Mouse (Mus musculus) limb, embryonic 13.5 days (tissue): ENCODE measurements at regions not wholly inside any gene's neighbourhood (a gene's known extent, or its start where the extent isn't known, plus 50 kb on each side); places are given as distances from the start of the nearest gene placed in this dataset.
A peak's percentile ranks its signal among the peaks of the same experiment; 100 is the strongest.

Experiments
- ATAC-seq: fragments of 200-750 bp; cut with Nextera tagmentation; 2 replicates; pipeline ENCODE4 v1.8.0; 2017; ENCODE audit warnings: low read depth, moderate number of reproducible peaks, moderate TSS enrichment; ENCODE audit not compliant: low FRiP score
- H3K27ac ChIP-seq: fragments of 300-500 bp; sonication (generic); 2 replicates; pipeline ENCODE4 v1.5.1; 2015; ENCODE audit warnings: inconsistent platforms, mild to moderate bottlenecking, moderate library complexity
- H3K27me3 ChIP-seq: fragments of 300-500 bp; sonication (generic); 2 replicates; pipeline ENCODE4 v1.6.1; 2015; ENCODE audit warnings: mild to moderate bottlenecking, inconsistent platforms
- H3K36me3 ChIP-seq: fragments of 300-500 bp; sonication (generic); 2 replicates; pipeline ENCODE4 v1.6.1; 2015; ENCODE audit warnings: inconsistent platforms, mild to moderate bottlenecking, moderate library complexity
- H3K4me1 ChIP-seq: fragments of 300-500 bp; sonication (generic); 2 replicates; pipeline ENCODE4 v1.6.1; 2015; ENCODE audit warnings: inconsistent platforms
- H3K4me2 ChIP-seq: fragments of 300-500 bp; sonication (generic); replicated peaks from 2 replicates; pipeline ENCODE4 v1.6.1; 2015; ENCODE audit warnings: inconsistent platforms, mild to moderate bottlenecking, moderate library complexity
- H3K4me3 ChIP-seq: fragments of 300-500 bp; sonication (generic); 2 replicates; pipeline ENCODE4 v1.5.1; 2015; ENCODE audit warnings: moderate library complexity, mild to moderate bottlenecking, inconsistent platforms
- H3K9ac ChIP-seq: fragments of 300-500 bp; sonication (generic); 2 replicates; pipeline ENCODE4 v1.6.1; 2015; ENCODE audit warnings: mild to moderate bottlenecking, inconsistent platforms
- H3K9me3 ChIP-seq: fragments of 300-500 bp; sonication (generic); 2 replicates; pipeline ENCODE4 v1.6.1; 2016; ENCODE audit warnings: inconsistent platforms
- WGBS: fragments of 180-500 bp; shearing (Covaris S2); methylation state at CpG from one replicate; pipeline ENCODE4 v1.1.7; 2015; 5-methylcytosine and 5-hydroxymethylcytosine counted together

- H3K4me3 ChIP-seq = no peak overlapping the region
- no peak for ATAC-seq
- 0 out of 2 replicates have a peak, but pooled peaks cover 5% of the 10 kb centered on the region for H3K9me3 ChIP-seq
- H3K9ac ChIP-seq = no peak overlapping the region
- no peak overlapping the region for H3K27ac ChIP-seq
- no peak overlapping the region for H3K4me2 ChIP-seq
- H3K27me3 ChIP-seq = peaks cover 23% of the 10 kb centered on the region
- no peaks in the 10 kb centered on the region for H3K36me3 ChIP-seq
- 62% methylated on average over 3 of the region's 3 CpGs for WGBS
- peaks cover 9% of the 10 kb centered on the region for H3K4me1 ChIP-seq
Observed at GRCm38 (mm10) chr6:84328030-84328390, 265.7 kb downstream of the Cyp26b1 start.

- peaks cover 9% of the 10 kb centered on the region for H3K4me1 ChIP-seq
- H3K4me2 ChIP-seq = no peak overlapping the region
- H3K27ac ChIP-seq = no peak overlapping the region
- no peak overlapping the region for H3K4me3 ChIP-seq
- H3K9me3 ChIP-seq = no peaks in the 10 kb centered on the region
- no peak for ATAC-seq
- no peaks in the 10 kb centered on the region for H3K36me3 ChIP-seq
- 77% methylated on average over 5 of the region's 5 CpGs for WGBS
- no peak overlapping the region for H3K9ac ChIP-seq
- peaks cover 23% of the 10 kb centered on the region for H3K27me3 ChIP-seq
Observed at GRCm38 (mm10) chr6:84327306-84328029, 266.2 kb downstream of the Cyp26b1 start.

- no peak for ATAC-seq
- Histone ChIP-seq H3K9ac (no peak overlapping the region), H3K4me3 (no peak overlapping the region), H3K4me1 (peaks cover 11% of the 10 kb centered on the region), H3K36me3 (no peaks in the 10 kb centered on the region), H3K4me2 (no peak overlapping the region), H3K9me3 (no peaks in the 10 kb centered on the region), H3K27ac (no peak overlapping the region), H3K27me3 (peaks cover 27% of the 10 kb centered on the region; the same call in 1 of the 2 replicates)
- 60% methylated on average over 5 of the region's 5 CpGs for WGBS
Observed at GRCm38 (mm10) chr6:84325384-84326114, 268.2 kb downstream of the Cyp26b1 start.

- H3K27ac ChIP-seq = no peak overlapping the region
- 87% methylated on average over 4 of the region's 4 CpGs for WGBS
- no peak overlapping the region for H3K9ac ChIP-seq
Observed at GRCm38 (mm10) chr6:84324185-84324584, 269.5 kb downstream of the Cyp26b1 start.

GRCm38 (mm10) chr6:84322528-84322927 lies 271.2 kb downstream of the Cyp26b1 start:
- no peaks in the 10 kb centered on the region for H3K36me3 ChIP-seq
- H3K9ac ChIP-seq = no peak overlapping the region
- 85% methylated on average over 4 of the region's 4 CpGs for WGBS
- H3K9me3 ChIP-seq = no peaks in the 10 kb centered on the region
- peaks cover 26% of the 10 kb centered on the region; the same call in 1 of the 2 replicates for H3K27me3 ChIP-seq
- H3K4me3 ChIP-seq = no peak overlapping the region
- peaks cover 27% of the 10 kb centered on the region for H3K4me1 ChIP-seq
- no peak overlapping the region for H3K27ac ChIP-seq
- ATAC-seq = no peak
- H3K4me2 ChIP-seq = no peak overlapping the region

More at GRCm38 (mm10) chr6:84324185-84324584, 269.5 kb downstream of the Cyp26b1 start:
- no peak for ATAC-seq
- no peak overlapping the region for H3K4me2 ChIP-seq
- H3K4me1 ChIP-seq = peaks cover 18% of the 10 kb centered on the region
- H3K9me3 ChIP-seq = no peaks in the 10 kb centered on the region
- H3K27me3 ChIP-seq = peaks cover 24% of the 10 kb centered on the region; the same call in 1 of the 2 replicates
- H3K36me3 ChIP-seq = no peaks in the 10 kb centered on the region
- H3K4me3 ChIP-seq = no peak overlapping the region

GRCm38 (mm10) chr6:84320586-84320985 lies 273.1 kb downstream of the Cyp26b1 start:
- Histone ChIP-seq H3K9ac (no peak overlapping the region), H3K9me3 (no peaks in the 10 kb centered on the region), H3K36me3 (no peaks in the 10 kb centered on the region), H3K4me2 (no peak overlapping the region), H3K4me3 (no peak overlapping the region), H3K4me1 (peaks cover 27% of the 10 kb centered on the region), H3K27ac (no peak overlapping the region), H3K27me3 (peaks cover 26% of the 10 kb centered on the region; the same call in 1 of the 2 replicates)
- 52% methylated on average over 1 of the region's 1 CpGs for WGBS
- ATAC-seq = no peak

- peaks cover 39% of the 10 kb centered on the region for H3K4me1 ChIP-seq
- H3K27me3 ChIP-seq = peaks cover 23% of the 10 kb centered on the region; the same call in 1 of the 2 replicates
- H3K4me2 ChIP-seq = no peak overlapping the region
- WGBS = 14% methylated on average over 4 of the region's 4 CpGs
- H3K27ac ChIP-seq = no peak overlapping the region; the same call in 1 of the 2 replicates
- H3K9ac ChIP-seq = no peak overlapping the region
- no peak overlapping the region for H3K4me3 ChIP-seq
- peak; percentile 39; the same call in 1 of the 2 replicates for ATAC-seq
- H3K36me3 ChIP-seq = no peaks in the 10 kb centered on the region
- no peaks in the 10 kb centered on the region for H3K9me3 ChIP-seq
Observed at GRCm38 (mm10) chr6:84318774-84319173, 274.9 kb downstream of the Cyp26b1 start.

- no peak overlapping the region for H3K4me3 ChIP-seq
- no peaks in the 10 kb centered on the region for H3K36me3 ChIP-seq
- H3K9me3 ChIP-seq = no peaks in the 10 kb centered on the region
- ATAC-seq = no peak
- H3K27me3 ChIP-seq = peaks cover 17% of the 10 kb centered on the region; the same call in 1 of the 2 replicates
- 100% methylated on average over 1 of the region's 1 CpGs for WGBS
- H3K4me1 ChIP-seq = peaks cover 43% of the 10 kb centered on the region
- no peak overlapping the region for H3K9ac ChIP-seq
- no peak overlapping the region for H3K27ac ChIP-seq
- no peak overlapping the region for H3K4me2 ChIP-seq
Observed at GRCm38 (mm10) chr6:84317026-84317425, 276.7 kb downstream of the Cyp26b1 start.

GRCm38 (mm10) chr6:84315175-84315912 lies 278.4 kb downstream of the Cyp26b1 start:
- WGBS = 57% methylated on average over 8 of the region's 8 CpGs
- no peak for ATAC-seq
- Histone ChIP-seq H3K9me3 (no peaks in the 10 kb centered on the region), H3K36me3 (no peaks in the 10 kb centered on the region), H3K4me2 (no peak overlapping the region), H3K4me1 (peaks cover 56% of the 10 kb centered on the region), H3K27me3 (peaks cover 11% of the 10 kb centered on the region; the same call in 1 of the 2 replicates), H3K4me3 (no peak overlapping the region), H3K9ac (no peak overlapping the region), H3K27ac (no peak overlapping the region)

- Histone ChIP-seq H3K4me1 (peaks cover 52% of the 10 kb centered on the region), H3K9me3 (no peaks in the 10 kb centered on the region), H3K27me3 (peaks cover 11% of the 10 kb centered on the region; the same call in 1 of the 2 replicates), H3K36me3 (no peaks in the 10 kb centered on the region), H3K4me2 (no peak overlapping the region), H3K4me3 (no peak overlapping the region), H3K9ac (no peak overlapping the region), H3K27ac (no peak overlapping the region)
- ATAC-seq = no peak
- 51% methylated on average over 4 of the region's 4 CpGs for WGBS
Observed at GRCm38 (mm10) chr6:84313797-84314196, 279.9 kb downstream of the Cyp26b1 start.

GRCm38 (mm10) chr6:84310635-84311241 lies 283.0 kb downstream of the Cyp26b1 start:
- WGBS = 15% methylated on average over 9 of the region's 9 CpGs
- Histone ChIP-seq H3K27me3 (peaks cover 10% of the 10 kb centered on the region; the same call in 1 of the 2 replicates), H3K4me3 (no peak overlapping the region), H3K4me1 (peaks cover 46% of the 10 kb centered on the region), H3K36me3 (no peaks in the 10 kb centered on the region), H3K4me2 (0 out of 2 replicates have a peak overlapping the region, but pooled peaks have one; percentile 4), H3K9ac (no peak overlapping the region), H3K27ac (no peak overlapping the region), H3K9me3 (no peaks in the 10 kb centered on the region)
- ATAC-seq = peak; percentile 33; the same call in 1 of the 2 replicates
